15 mouse cellular contexts compared by ENCODE assay signal in the genomic region with DNA sequence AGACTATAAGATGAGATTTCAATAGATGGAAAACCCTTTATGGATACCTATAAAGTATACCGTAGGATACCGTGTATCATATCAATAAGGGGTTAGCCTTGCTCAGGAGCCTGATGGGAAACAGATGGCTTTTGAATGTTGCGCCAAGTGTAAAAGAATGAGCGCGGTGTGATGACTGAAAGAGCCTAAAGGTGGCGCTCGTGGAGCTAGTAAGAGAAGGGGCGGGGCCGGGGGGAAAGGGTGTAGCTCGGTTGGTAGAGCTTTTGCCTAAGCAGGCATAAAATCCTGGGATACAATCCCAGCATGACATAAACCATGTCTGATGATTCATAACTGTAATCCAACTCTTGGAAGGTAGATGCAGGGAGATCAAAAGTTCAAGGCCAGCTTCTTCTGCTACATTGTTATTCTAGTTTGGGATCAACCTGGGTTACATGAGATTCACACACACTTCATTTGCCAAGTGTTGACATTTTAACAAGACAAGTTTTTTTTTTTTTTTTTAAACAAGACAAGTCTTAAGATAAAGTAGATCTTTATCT. TPM values are rescaled to one million over a fixed set of nuclear protein-coding genes. Genes with fewer than 3 reads are reported as not detected.
DNase-seq lines count a peak whose midpoint lies in the region; ATAC-seq and TF ChIP-seq lines count a peak whose summit lies in the region.
"Had no signal": no experiment of that assay in that cellular context is flagged by ENCODE, and none has a peak within 500 bp of the region (broad histone marks: within the 10 kb centered on the region; RNA-seq: fewer than 3 reads in every experiment).

No protein-coding gene starts in this region.

- H3K27me3 ChIP-seq in intestine, postnatal 0 days (replicated peaks; ENCODE audit: control insufficient read depth, insufficient read depth, low read length): peaks cover 2% of the 10 kb centered on the region; the same call in 1 of the 2 replicates
- no peaks in the 10 kb centered on the region for H3K27me3 ChIP-seq in intestine, embryonic 15.5 days (replicated peaks)
- H3K27me3 ChIP-seq in E14TG2a.4 (ENCODE audit: insufficient read depth, low read length): peaks cover 14% of the 10 kb centered on the region
- no peaks in the 10 kb centered on the region; the same call in 1 of the 2 replicates for H3K27me3 ChIP-seq in midbrain, embryonic 10.5 days (ENCODE audit: low read depth, poor library complexity, severe bottlenecking)
- H3K27me3 ChIP-seq: embryonic facial prominence, embryonic 13.5 days had no signal

- H3K27ac ChIP-seq in intestine, postnatal 0 days (ENCODE audit: low read depth, low read length): no peak overlapping the region
- H3K27ac ChIP-seq in intestine, embryonic 15.5 days: no peak overlapping the region
- H3K27ac ChIP-seq in midbrain, embryonic 10.5 days (replicated peaks): no peak overlapping the region
- H3K27ac ChIP-seq: embryonic facial prominence, embryonic 13.5 days; hindbrain, embryonic 14.5 days had no signal

- H3K9ac ChIP-seq in intestine, postnatal 0 days (ENCODE audit: low read depth, low read length): no peak overlapping the region
- H3K9ac ChIP-seq in intestine, embryonic 15.5 days: no peak overlapping the region
- H3K9ac ChIP-seq: embryonic facial prominence, embryonic 13.5 days; forebrain, postnatal 0 days; hindbrain, embryonic 14.5 days had no signal

- 0 out of 2 replicates have a peak, but pooled peaks cover 2% of the 10 kb centered on the region for H3K4me1 ChIP-seq in intestine, postnatal 0 days (replicated peaks; ENCODE audit: control insufficient read depth, insufficient read depth, low read length)
- H3K4me1 ChIP-seq in intestine, embryonic 15.5 days (replicated peaks): 0 out of 2 replicates have a peak, but pooled peaks cover 3% of the 10 kb centered on the region
- H3K4me1 ChIP-seq in E14TG2a.4 (replicated peaks; ENCODE audit: low read depth, low read length): peaks cover 42% of the 10 kb centered on the region
- H3K4me1 ChIP-seq in midbrain, embryonic 10.5 days: no peaks in the 10 kb centered on the region
- H3K4me1 ChIP-seq: megakaryocyte, embryonic 14.5 days had no signal

- peak; percentile 33; the same call in 1 of the 2 replicates for TF ChIP-seq CTCF in intestine, postnatal 0 days (IDR thresholded peaks at IDR 0.05; ENCODE audit: low read depth)
- TF ChIP-seq CTCF in E14TG2a.4 (conservative IDR thresholded peaks at IDR 0.05; ENCODE audit: low read length): peak; percentile 67

- no peak overlapping the region for H3K4me3 ChIP-seq in intestine, postnatal 0 days (ENCODE audit: low read depth, low read length)
- no peak overlapping the region for H3K4me3 ChIP-seq in intestine, embryonic 15.5 days (replicated peaks)
- no peak overlapping the region for H3K4me3 ChIP-seq in E14TG2a.4 (replicated peaks; ENCODE audit: low read length)
- no peak overlapping the region for H3K4me3 ChIP-seq in midbrain, embryonic 10.5 days
- H3K4me3 ChIP-seq: embryonic facial prominence, embryonic 13.5 days; megakaryocyte, embryonic 14.5 days had no signal

- no peaks in the 10 kb centered on the region for H3K9me3 ChIP-seq in intestine, postnatal 0 days (ENCODE audit: control insufficient read depth)
- H3K9me3 ChIP-seq in intestine, embryonic 15.5 days: no peaks in the 10 kb centered on the region
- no peaks in the 10 kb centered on the region for H3K9me3 ChIP-seq in E14TG2a.4 (ENCODE audit: low read length)
- no peaks in the 10 kb centered on the region for H3K9me3 ChIP-seq in midbrain, embryonic 10.5 days (replicated peaks)
- H3K9me3 ChIP-seq: embryonic facial prominence, embryonic 13.5 days; megakaryocyte, embryonic 14.5 days had no signal

- WGBS in intestine, postnatal 0 days: 67% methylated on average over 10 of the region's 10 CpGs
- 70% methylated on average over 10 of the region's 10 CpGs for WGBS in intestine, embryonic 15.5 days
- WGBS in midbrain, embryonic 10.5 days: 66% methylated on average over 10 of the region's 10 CpGs

- peak; percentile 52 for DNase-seq in 416B (ENCODE audit: low read depth)
- DNase-seq in induced T-regulatory cell, adult 2 months (ENCODE audit: low read depth): peak; percentile 43
- no peak for DNase-seq in midbrain, embryonic 10.5 days (ENCODE audit: low spot score)
- DNase-seq: cerebellum, adult 2 months; forebrain, postnatal 0 days; kidney, postnatal 36 days; retina, postnatal 1 day had no signal

- ATAC-seq in intestine, postnatal 0 days: no peak
- no peak for ATAC-seq in intestine, embryonic 15.5 days
- no peak for ATAC-seq in megakaryocyte, adult 5-6 weeks (ENCODE audit: poor library complexity, severe bottlenecking)
- ATAC-seq: activated CD4-positive, CD25-positive, alpha-beta regulatory T cell, adult 4 months; forebrain, postnatal 0 days had no signal

- no peaks in the 10 kb centered on the region for H3K36me3 ChIP-seq in intestine, postnatal 0 days (ENCODE audit: control insufficient read depth, insufficient read depth)
- no peaks in the 10 kb centered on the region for H3K36me3 ChIP-seq in intestine, embryonic 15.5 days
- H3K36me3 ChIP-seq in E14TG2a.4 (ENCODE audit: insufficient read depth, low read length): no peaks in the 10 kb centered on the region
- no peaks in the 10 kb centered on the region for H3K36me3 ChIP-seq in midbrain, embryonic 10.5 days
- H3K36me3 ChIP-seq: embryonic facial prominence, embryonic 13.5 days had no signal

- no peak overlapping the region for H3K4me2 ChIP-seq in intestine, postnatal 0 days (replicated peaks; ENCODE audit: low read depth)
- no peak overlapping the region for H3K4me2 ChIP-seq in intestine, embryonic 15.5 days (replicated peaks)
- H3K4me2 ChIP-seq: embryonic facial prominence, embryonic 13.5 days; hindbrain, embryonic 14.5 days had no signal

RNA-seq across cellular contexts. Expression of a gene that starts 40.9 kb away (rescaled TPM):
- polyA plus RNA-seq in intestine, postnatal 0 days (2015; fragmentation: Nextera tagmentation; extraction: Ambion mirVana): 7.2 and 7.8 TPM in 2 replicates
- polyA plus RNA-seq in intestine, embryonic 15.5 days (2015; fragmentation: Nextera tagmentation; extraction: Ambion mirVana): 8.1 and 8.5 TPM in 2 replicates
- 5.1 and 5.6 TPM in 2 replicates for total RNA-seq in megakaryocyte, adult 5-6 weeks (2015)
- 3.6 and 5.1 TPM in 2 replicates for total RNA-seq in megakaryocyte, adult 5-6 weeks (2017)
- 7.3 and 9.1 TPM in 2 replicates for polyA plus RNA-seq in midbrain, embryonic 10.5 days (2016; fragmentation: Nextera tagmentation; extraction: Ambion mirVana)
